Mouse (Mus musculus): ENCODE measurements around the gene Ppp6r3. TPM values are rescaled to one million over a fixed set of nuclear protein-coding genes. Genes with fewer than 3 reads are reported as not detected.

The Ppp6r3 gene
- polyA plus RNA-seq, 1 experiment: 28.8 TPM

DNA sequence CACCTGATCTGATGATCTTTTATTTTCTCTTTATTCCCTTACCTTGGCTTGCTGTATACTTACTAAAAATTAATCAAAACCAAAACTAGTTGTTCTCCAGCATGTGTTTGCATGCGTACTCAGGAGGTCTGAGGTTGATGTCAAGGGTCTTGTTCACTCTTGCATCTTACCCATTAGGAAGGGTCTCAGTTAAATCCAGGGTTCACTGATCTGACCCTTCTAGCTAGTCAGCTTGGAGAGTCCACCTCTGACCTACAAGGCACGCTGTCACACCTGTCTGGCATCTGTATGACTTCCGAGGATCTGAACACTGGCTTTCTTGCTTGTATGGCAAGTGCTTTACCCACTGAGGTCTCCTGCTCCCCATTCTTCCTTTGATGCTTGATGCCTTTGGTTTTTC lies 124.8 kb downstream of the Ppp6r3 start:
- Histone ChIP-seq H3K4me3 (ENCODE audit: control insufficient read depth, low read depth, low read length) (no peak overlapping the region), H3K4me1 (ENCODE audit: control insufficient read depth, insufficient read depth, low read length) (no peaks in the 10 kb centered on the region; the same call in 1 of the 2 replicates), H3K27ac (ENCODE audit: control insufficient read depth, insufficient read depth, low read depth, low read length) (no peak overlapping the region), H3K36me3 (ENCODE audit: control insufficient read depth, insufficient read depth, low read length) (no peaks in the 10 kb centered on the region), H3K27me3 (ENCODE audit: control insufficient read depth, insufficient read depth, low read length) (no peaks in the 10 kb centered on the region)
- TF ChIP-seq POLR2A (IDR thresholded peaks at IDR 0.05; ENCODE audit: control insufficient read depth, low read depth, low read length) (no peak), CTCF (IDR thresholded peaks at IDR 0.05; ENCODE audit: control insufficient read depth, insufficient read depth, insufficient replicate concordance, low read depth, low read length) (no peak)

- no peaks in the 10 kb centered on the region for H3K27me3 ChIP-seq (ENCODE audit: control insufficient read depth, insufficient read depth, low read length)
- H3K4me1 ChIP-seq (ENCODE audit: control insufficient read depth, insufficient read depth, low read length): no peaks in the 10 kb centered on the region; the same call in 1 of the 2 replicates
- no peak overlapping the region for H3K4me3 ChIP-seq (ENCODE audit: control insufficient read depth, low read depth, low read length)
- no peaks in the 10 kb centered on the region for H3K36me3 ChIP-seq (ENCODE audit: control insufficient read depth, insufficient read depth, low read length)
- no peak overlapping the region for H3K27ac ChIP-seq (ENCODE audit: control insufficient read depth, insufficient read depth, low read depth, low read length)
- TF ChIP-seq POLR2A (IDR thresholded peaks at IDR 0.05; ENCODE audit: control insufficient read depth, low read depth, low read length) (no peak), CTCF (IDR thresholded peaks at IDR 0.05; ENCODE audit: control insufficient read depth, insufficient read depth, insufficient replicate concordance, low read depth, low read length) (no peak)
These were observed 126.3 kb downstream of the Ppp6r3 start for GRCm38 (mm10) chr19:3449248-3449647.

- Histone ChIP-seq H3K36me3 (ENCODE audit: control insufficient read depth, insufficient read depth, low read length) (no peaks in the 10 kb centered on the region), H3K27me3 (ENCODE audit: control insufficient read depth, insufficient read depth, low read length) (no peaks in the 10 kb centered on the region), H3K4me3 (ENCODE audit: control insufficient read depth, low read depth, low read length) (no peak overlapping the region), H3K27ac (ENCODE audit: control insufficient read depth, insufficient read depth, low read depth, low read length) (no peak overlapping the region), H3K4me1 (ENCODE audit: control insufficient read depth, insufficient read depth, low read length) (no peaks in the 10 kb centered on the region; the same call in 1 of the 2 replicates)
- TF ChIP-seq CTCF (IDR thresholded peaks at IDR 0.05; ENCODE audit: control insufficient read depth, insufficient read depth, insufficient replicate concordance, low read depth, low read length) (peak; percentile 12; the same call in 1 of the 2 replicates), POLR2A (IDR thresholded peaks at IDR 0.05; ENCODE audit: control insufficient read depth, low read depth, low read length) (no peak)
These were observed 128.2 kb downstream of the Ppp6r3 start for GRCm38 (mm10) chr19:3447348-3447747.

GRCm38 (mm10) chr19:3441092-3441491 lies 134.5 kb downstream of the Ppp6r3 start:
- H3K27ac ChIP-seq (ENCODE audit: control insufficient read depth, insufficient read depth, low read depth, low read length): no peak overlapping the region
- H3K27me3 ChIP-seq (ENCODE audit: control insufficient read depth, insufficient read depth, low read length): no peaks in the 10 kb centered on the region
- no peak for TF ChIP-seq POLR2A (IDR thresholded peaks at IDR 0.05; ENCODE audit: control insufficient read depth, low read depth, low read length)
- no peak for TF ChIP-seq CTCF (IDR thresholded peaks at IDR 0.05; ENCODE audit: control insufficient read depth, insufficient read depth, insufficient replicate concordance, low read depth, low read length)
- no peaks in the 10 kb centered on the region; the same call in 1 of the 2 replicates for H3K4me1 ChIP-seq (ENCODE audit: control insufficient read depth, insufficient read depth, low read length)
- no peak overlapping the region for H3K4me3 ChIP-seq (ENCODE audit: control insufficient read depth, low read depth, low read length)
- H3K36me3 ChIP-seq (ENCODE audit: control insufficient read depth, insufficient read depth, low read length): no peaks in the 10 kb centered on the region

- TF ChIP-seq POLR2A (IDR thresholded peaks at IDR 0.05; ENCODE audit: control insufficient read depth, low read depth, low read length) (no peak), CTCF (IDR thresholded peaks at IDR 0.05; ENCODE audit: control insufficient read depth, insufficient read depth, insufficient replicate concordance, low read depth, low read length) (no peak)
- H3K27ac ChIP-seq (ENCODE audit: control insufficient read depth, insufficient read depth, low read depth, low read length): no peak overlapping the region
- no peaks in the 10 kb centered on the region; the same call in 1 of the 2 replicates for H3K4me1 ChIP-seq (ENCODE audit: control insufficient read depth, insufficient read depth, low read length)
- no peaks in the 10 kb centered on the region for H3K27me3 ChIP-seq (ENCODE audit: control insufficient read depth, insufficient read depth, low read length)
- no peaks in the 10 kb centered on the region for H3K36me3 ChIP-seq (ENCODE audit: control insufficient read depth, insufficient read depth, low read length)
- H3K4me3 ChIP-seq (ENCODE audit: control insufficient read depth, low read depth, low read length): no peak overlapping the region
These were observed 134.9 kb downstream of the Ppp6r3 start for GRCm38 (mm10) chr19:3440667-3441066.

DNA sequence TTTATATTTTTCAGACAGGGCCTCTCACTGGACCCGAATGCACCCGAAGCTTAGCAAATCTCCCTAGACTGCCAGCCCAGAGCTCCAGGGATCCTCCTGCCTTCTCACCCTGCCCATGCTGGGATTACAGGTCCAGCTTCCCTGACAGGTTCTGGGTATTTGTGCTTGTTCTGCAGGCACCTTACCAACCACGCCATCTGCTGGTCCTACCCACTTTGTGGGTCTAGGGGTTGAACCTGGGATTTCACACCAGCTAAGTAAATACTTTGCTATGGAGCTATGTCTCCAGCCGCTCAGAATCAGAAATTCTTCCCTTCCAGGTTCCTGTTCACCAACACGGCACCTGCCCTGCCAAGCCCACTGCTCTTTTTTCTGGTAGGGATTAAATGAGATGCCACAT lies 137.6 kb downstream of the Ppp6r3 start:
- no peaks in the 10 kb centered on the region for H3K36me3 ChIP-seq (ENCODE audit: control insufficient read depth, insufficient read depth, low read length)
- H3K27me3 ChIP-seq (ENCODE audit: control insufficient read depth, insufficient read depth, low read length): no peaks in the 10 kb centered on the region
- H3K4me3 ChIP-seq (ENCODE audit: control insufficient read depth, low read depth, low read length): no peak overlapping the region
- H3K4me1 ChIP-seq (ENCODE audit: control insufficient read depth, insufficient read depth, low read length): no peaks in the 10 kb centered on the region
- H3K27ac ChIP-seq (ENCODE audit: control insufficient read depth, insufficient read depth, low read depth, low read length): no peak overlapping the region
- no peak for TF ChIP-seq CTCF (IDR thresholded peaks at IDR 0.05; ENCODE audit: control insufficient read depth, insufficient read depth, insufficient replicate concordance, low read depth, low read length)
- no peak for TF ChIP-seq POLR2A (IDR thresholded peaks at IDR 0.05; ENCODE audit: control insufficient read depth, low read depth, low read length)

DNA sequence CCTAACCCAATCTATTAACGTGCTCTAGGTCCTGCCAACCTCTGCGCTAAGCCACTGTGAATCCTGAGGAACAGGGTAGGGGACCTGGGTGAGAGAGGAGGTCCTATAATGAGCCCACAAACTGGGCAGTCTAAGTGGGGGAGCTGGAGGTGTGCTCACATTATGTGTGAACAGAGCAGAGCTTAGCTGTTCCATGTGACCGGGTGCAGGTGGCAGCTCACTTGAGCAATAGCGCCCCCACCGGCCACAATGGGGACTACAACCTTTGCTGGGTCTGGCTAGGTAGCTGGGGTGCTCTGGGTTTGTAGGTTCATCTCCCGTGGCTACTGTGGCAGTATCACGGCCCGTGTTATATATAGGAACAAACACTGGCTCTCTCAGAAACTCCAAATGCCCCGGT lies 138.7 kb downstream of the Ppp6r3 start:
- Histone ChIP-seq H3K27ac (ENCODE audit: control insufficient read depth, insufficient read depth, low read depth, low read length) (no peak overlapping the region), H3K4me3 (ENCODE audit: control insufficient read depth, low read depth, low read length) (no peak overlapping the region), H3K27me3 (ENCODE audit: control insufficient read depth, insufficient read depth, low read length) (no peaks in the 10 kb centered on the region), H3K36me3 (ENCODE audit: control insufficient read depth, insufficient read depth, low read length) (no peaks in the 10 kb centered on the region), H3K4me1 (ENCODE audit: control insufficient read depth, insufficient read depth, low read length) (no peaks in the 10 kb centered on the region)
- TF ChIP-seq CTCF (IDR thresholded peaks at IDR 0.05; ENCODE audit: control insufficient read depth, insufficient read depth, insufficient replicate concordance, low read depth, low read length) (peak; percentile 90), POLR2A (IDR thresholded peaks at IDR 0.05; ENCODE audit: control insufficient read depth, low read depth, low read length) (no peak)

DNA sequence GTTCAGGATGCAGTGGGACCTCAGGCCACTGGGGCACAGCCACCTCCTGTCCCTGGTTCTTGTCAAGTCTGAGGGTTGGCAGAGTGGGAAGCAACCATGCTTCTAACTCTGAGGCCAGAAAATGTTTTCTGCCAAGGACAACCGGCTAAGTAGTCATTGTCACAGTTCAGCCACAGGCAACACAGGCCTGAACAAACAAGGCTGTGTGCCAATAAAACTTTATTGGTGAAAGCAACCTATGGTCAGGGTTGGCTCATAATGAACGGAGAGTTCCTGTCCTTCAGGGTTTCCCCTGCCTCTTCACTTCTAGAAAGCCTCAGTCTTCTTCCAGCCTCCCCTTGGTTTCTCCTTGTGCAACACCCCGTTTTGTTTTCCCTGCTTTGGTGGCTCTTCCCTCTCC lies 139.7 kb downstream of the Ppp6r3 start:
- H3K4me3 ChIP-seq (ENCODE audit: control insufficient read depth, low read depth, low read length): no peak overlapping the region
- H3K4me1 ChIP-seq (ENCODE audit: control insufficient read depth, insufficient read depth, low read length): no peaks in the 10 kb centered on the region
- no peaks in the 10 kb centered on the region for H3K36me3 ChIP-seq (ENCODE audit: control insufficient read depth, insufficient read depth, low read length)
- TF ChIP-seq CTCF (IDR thresholded peaks at IDR 0.05; ENCODE audit: control insufficient read depth, insufficient read depth, insufficient replicate concordance, low read depth, low read length) (no peak), POLR2A (IDR thresholded peaks at IDR 0.05; ENCODE audit: control insufficient read depth, low read depth, low read length) (no peak)
- no peaks in the 10 kb centered on the region for H3K27me3 ChIP-seq (ENCODE audit: control insufficient read depth, insufficient read depth, low read length)
- H3K27ac ChIP-seq (ENCODE audit: control insufficient read depth, insufficient read depth, low read depth, low read length): no peak overlapping the region

Measured in testis, adult 2 months (tissue).